Mouse (Mus musculus) E14TG2a.4 (cell line): ENCODE results near the gene Igf2bp3.

ENCODE experiments used
- CTCF ChIP-seq: conservative IDR thresholded peaks from 2 replicates; pipeline ENCODE4 v1.5.1; 2014; ENCODE audit warnings: low read length
- POU5F1 ChIP-seq: IDR thresholded peaks from 2 replicates; pipeline ENCODE4 v1.6.1; 2014; ENCODE audit warnings: low read length, borderline replicate concordance

DNA sequence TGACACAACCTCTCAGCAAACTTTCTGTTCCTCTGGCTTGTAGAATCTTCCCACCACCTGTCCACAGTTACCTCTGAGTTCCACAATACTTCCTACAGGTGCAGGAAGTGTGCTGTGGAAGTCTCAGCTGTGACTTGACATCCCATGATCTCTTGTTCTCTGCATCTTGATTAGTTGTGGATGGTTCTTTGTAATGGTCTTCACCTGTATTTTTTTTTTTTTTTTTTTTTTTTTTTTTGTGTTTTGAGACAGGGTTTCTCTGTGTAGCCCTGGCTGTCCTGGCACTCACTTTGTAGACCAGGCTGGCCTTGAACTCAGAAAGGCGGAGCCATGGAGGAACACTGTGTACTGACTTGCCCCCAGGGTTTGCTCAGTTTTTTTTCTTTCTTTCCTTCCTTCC lies 26.8 kb upstream of the Igf2bp3 start:
- TF ChIP-seq CTCF, result no peak
- TF ChIP-seq POU5F1, result no peak
